7 mouse cellular contexts compared by ENCODE assay signal in genomic region chr13:62558189-62559110, GRCm38 (mm10). TPM values are rescaled to one million over a fixed set of nuclear protein-coding genes. Genes with fewer than 3 reads are reported as not detected.
A peak's percentile ranks its signal among the peaks of the same experiment; 100 is the strongest.
DNase-seq lines count a peak whose midpoint lies in the region; ATAC-seq and TF ChIP-seq lines count a peak whose summit lies in the region.
"Not testable (repeated sequence)": the region's sequence is repeated elsewhere in the genome, so short reads cannot be mapped to it uniquely, and the experiment has no call there.

Zfp935 (minus strand) TSS chr13:62558511.

- H3K4me1 ChIP-seq in embryonic facial prominence, embryonic 10.5 days; intestine, postnatal 0 days (replicated peaks; ENCODE audit: control insufficient read depth, insufficient read depth, low read length); midbrain, embryonic 10.5 days; small intestine, adult 2 months (ENCODE audit: control insufficient read depth, insufficient read depth, insufficient read length, low read length): not testable (repeated sequence)

- peak; percentile 76 for DNase-seq in adrenal gland, adult 8-10 months
- peak; percentile 30 for DNase-seq in embryonic facial prominence, embryonic 10.5 days (ENCODE audit: low spot score)
- peak; percentile 70 to 75 for DNase-seq in left cerebral cortex, postnatal 36 days (ENCODE audit: low spot score in 2 of 2)
- peak; percentile 28 for DNase-seq in midbrain, embryonic 10.5 days (ENCODE audit: low spot score)

- peak within 1 kb of the TSS; percentile 76 for H3K27ac ChIP-seq in embryonic facial prominence, embryonic 10.5 days (replicated peaks)
- not testable (repeated sequence) for H3K27ac ChIP-seq in intestine, postnatal 0 days (ENCODE audit: low read depth, low read length); small intestine, adult 2 months (ENCODE audit: insufficient read depth, low read depth, low read length)
- peak within 1 kb of the TSS; percentile 77 for H3K27ac ChIP-seq in midbrain, embryonic 10.5 days (replicated peaks)

- peaks cover 19% of the 10 kb centered on the region for H3K36me3 ChIP-seq in embryonic facial prominence, embryonic 10.5 days (replicated peaks)
- not testable (repeated sequence) for H3K36me3 ChIP-seq in intestine, postnatal 0 days (ENCODE audit: control insufficient read depth, insufficient read depth); small intestine, adult 2 months (ENCODE audit: control insufficient read depth, insufficient read depth, low read length)
- peaks cover 23% of the 10 kb centered on the region for H3K36me3 ChIP-seq in midbrain, embryonic 10.5 days

- peak within 1 kb of the TSS; percentile 62 for H3K4me2 ChIP-seq in intestine, postnatal 0 days (replicated peaks; ENCODE audit: low read depth)

- peaks cover 23% of the 10 kb centered on the region for H3K9me3 ChIP-seq in embryonic facial prominence, embryonic 10.5 days
- H3K9me3 ChIP-seq in intestine, postnatal 0 days (ENCODE audit: control insufficient read depth), result not testable (repeated sequence)
- H3K9me3 ChIP-seq in midbrain, embryonic 10.5 days (replicated peaks), result peaks cover 32% of the 10 kb centered on the region

- WGBS in embryonic facial prominence, embryonic 10.5 days, result 4% methylated on average over 27 of the region's 27 CpGs
- 2% methylated on average over 25 of the region's 27 CpGs for WGBS in intestine, postnatal 0 days
- WGBS in midbrain, embryonic 10.5 days, result 4% methylated on average over 27 of the region's 27 CpGs
- 4% methylated on average over 27 of the region's 27 CpGs for WGBS in small intestine, adult 2 months

- not testable (repeated sequence) for H3K27me3 ChIP-seq in embryonic facial prominence, embryonic 10.5 days (replicated peaks; ENCODE audit: low read depth, poor library complexity, severe bottlenecking); intestine, postnatal 0 days (replicated peaks; ENCODE audit: control insufficient read depth, insufficient read depth, low read length); midbrain, embryonic 10.5 days (ENCODE audit: low read depth, poor library complexity, severe bottlenecking); small intestine, adult 2 months (ENCODE audit: control insufficient read depth, insufficient read depth, low read length)

- not testable (repeated sequence) for TF ChIP-seq POLR2A in small intestine, adult 2 months (IDR thresholded peaks at IDR 0.05; ENCODE audit: low read depth, low read length)

- ATAC-seq in granulocyte monocyte progenitor cell, adult 5-6 weeks (replicated peaks; ENCODE audit: poor library complexity, severe bottlenecking), result peak; percentile 79
- not testable (repeated sequence) for ATAC-seq in intestine, postnatal 0 days

- peak within 1 kb of the TSS; percentile 59 for H3K4me3 ChIP-seq in embryonic facial prominence, embryonic 10.5 days
- peak within 1 kb of the TSS; percentile 41 for H3K4me3 ChIP-seq in intestine, postnatal 0 days (ENCODE audit: low read depth, low read length)
- H3K4me3 ChIP-seq in midbrain, embryonic 10.5 days, result peak within 1 kb of the TSS; percentile 55
- peak within 1 kb of the TSS; percentile 74 for H3K4me3 ChIP-seq in small intestine, adult 2 months (ENCODE audit: low read depth, low read length)

- TF ChIP-seq CTCF in intestine, postnatal 0 days (IDR thresholded peaks at IDR 0.05; ENCODE audit: low read depth); small intestine, adult 2 months (IDR thresholded peaks at IDR 0.05; ENCODE audit: extremely low read depth, insufficient read length, insufficient replicate concordance, low read depth, low read length): not testable (repeated sequence)

- not testable (repeated sequence) for H3K9ac ChIP-seq in intestine, postnatal 0 days (ENCODE audit: low read depth, low read length)

- intact Hi-C loops in left cerebral cortex, postnatal 36 days (cut with DNase I), result not testable (repeated sequence)

RNA-seq across cellular contexts. Expression of gene Zfp935, which starts in this region (rescaled TPM):
- total RNA-seq in adrenal gland, adult 8-10 months (2022), result not detected
- polyA plus RNA-seq in embryonic facial prominence, embryonic 10.5 days (2016; fragmentation: Nextera tagmentation; extraction: Ambion mirVana), result not detected in 2 replicates
- 0.15 and 6.4 TPM in 2 replicates for total RNA-seq in granulocyte monocyte progenitor cell, adult 5-6 weeks (2014; fragmentation: Nextera tagmentation)
- not detected in 2 replicates for total RNA-seq in granulocyte monocyte progenitor cell, adult 5-6 weeks (2017)
- 0.21 TPM in 1 of 2 replicates, not detected in the other for polyA plus RNA-seq in intestine, postnatal 0 days (2015; fragmentation: Nextera tagmentation; extraction: Ambion mirVana)
- total RNA-seq in left cerebral cortex, postnatal 36 days (2021), result 1 to 10 TPM in 1 of 2 experiments, not detected in 1; 1.4 TPM
- not detected in 2 replicates for polyA plus RNA-seq in midbrain, embryonic 10.5 days (2016; fragmentation: Nextera tagmentation; extraction: Ambion mirVana)
- not detected in 2 replicates for polyA plus RNA-seq in small intestine, adult 2 months (2012; rRNA removed)

Comparison
In these comparisons a context has a peak if more than half of its experiments do, and no peak if none do; other contexts are left out.
1. Peak in DNase-seq in adrenal gland, adult 8-10 months; RNA of the gene not detected or under 1 TPM.
2. Peak in DNase-seq, H3K4me3 ChIP-seq and H3K27ac ChIP-seq in embryonic facial prominence, embryonic 10.5 days; RNA of the gene not detected or under 1 TPM.
3. Peak in DNase-seq, H3K4me3 ChIP-seq and H3K27ac ChIP-seq in midbrain, embryonic 10.5 days; RNA of the gene not detected or under 1 TPM.